Mouse (Mus musculus) liver (tissue): ENCODE measurements around the gene 5530401A14Rik.

Experiments used
- DNase-seq: peaks from one replicate; pipeline ENCODE4 v3.0.0-alpha.2; 2020; ENCODE audit warnings: mixed read lengths

Gene 5530401A14Rik

DNA sequence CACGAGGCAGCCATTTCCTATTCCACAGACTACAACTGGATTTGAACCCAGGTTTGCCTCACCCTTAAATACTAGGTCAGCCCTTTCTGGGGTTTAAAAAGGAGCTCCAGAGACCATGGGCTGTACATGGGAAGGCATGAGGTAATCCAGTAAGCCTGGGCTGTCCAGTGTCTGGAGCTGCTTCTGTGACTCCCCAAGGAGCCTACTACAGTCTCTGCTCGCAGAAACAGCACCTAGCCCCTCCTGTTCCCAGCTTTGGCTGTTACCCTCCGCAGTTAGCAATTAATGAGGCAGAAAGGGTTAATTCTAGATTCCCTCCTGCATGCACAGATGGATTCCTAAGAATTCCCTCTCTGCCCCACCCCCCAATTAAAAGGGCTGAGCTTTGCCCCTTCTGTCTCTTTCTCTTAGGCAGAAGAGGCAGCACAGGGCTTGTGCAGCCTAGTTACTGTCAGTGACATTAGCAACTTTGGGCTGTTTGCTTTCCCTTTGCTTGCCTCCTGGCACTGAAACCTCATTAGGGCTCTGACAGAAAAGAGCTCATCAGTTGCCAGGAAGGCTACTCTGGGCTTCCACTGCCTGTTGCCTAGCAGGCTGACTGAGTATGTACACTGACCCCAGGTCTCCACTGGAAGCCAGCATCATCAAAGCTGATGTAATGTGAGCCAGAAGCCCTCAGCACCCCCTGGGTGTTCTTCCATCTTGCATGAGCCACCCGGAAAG lies at the start of gene 5530401A14Rik:
5530401A14Rik (plus strand) TSS at position 424 of the 723 bp plus-strand sequence.
- no peak for DNase-seq

DNA sequence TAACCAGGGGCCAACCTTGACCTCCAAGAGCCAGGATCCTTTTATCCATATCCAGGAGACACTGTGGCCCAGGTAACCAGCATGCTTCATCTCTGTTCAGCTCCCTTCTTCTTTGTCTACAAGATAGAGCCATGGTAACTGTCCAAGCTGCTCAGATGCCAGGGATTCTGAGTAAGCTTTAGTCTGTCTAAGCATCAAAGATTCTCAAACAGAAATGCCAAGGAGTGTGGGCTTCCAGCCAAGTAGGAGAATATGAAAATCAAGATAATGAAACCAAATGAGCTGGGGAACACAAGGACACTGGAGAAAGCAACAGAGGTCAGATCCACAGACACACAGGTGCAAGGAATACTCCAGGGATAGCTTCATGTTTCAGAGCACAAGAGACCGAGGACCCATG lies 45.7 kb upstream of the 5530401A14Rik start:
- DNase-seq = no peak

DNA sequence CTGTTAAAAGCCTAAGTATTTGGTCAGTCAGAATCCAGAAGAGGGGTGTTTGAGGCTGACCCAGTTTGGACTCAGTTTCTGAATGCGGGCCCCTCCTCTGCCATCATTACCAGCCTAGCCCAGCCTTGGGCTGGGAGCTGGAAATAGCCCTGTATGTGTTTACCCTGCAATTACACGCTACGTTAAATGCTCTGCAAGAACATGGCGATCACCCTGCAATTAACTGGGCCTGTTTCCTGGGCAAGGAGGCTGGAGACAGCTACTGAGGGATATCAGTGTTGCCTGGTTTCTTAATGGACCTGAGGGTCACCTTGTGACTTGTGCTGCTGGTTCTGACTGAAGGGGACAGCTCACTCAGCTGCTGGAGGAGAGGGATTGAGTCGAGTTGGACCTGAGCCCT lies 43.9 kb upstream of the 5530401A14Rik start:
- DNase-seq = no peak

DNA sequence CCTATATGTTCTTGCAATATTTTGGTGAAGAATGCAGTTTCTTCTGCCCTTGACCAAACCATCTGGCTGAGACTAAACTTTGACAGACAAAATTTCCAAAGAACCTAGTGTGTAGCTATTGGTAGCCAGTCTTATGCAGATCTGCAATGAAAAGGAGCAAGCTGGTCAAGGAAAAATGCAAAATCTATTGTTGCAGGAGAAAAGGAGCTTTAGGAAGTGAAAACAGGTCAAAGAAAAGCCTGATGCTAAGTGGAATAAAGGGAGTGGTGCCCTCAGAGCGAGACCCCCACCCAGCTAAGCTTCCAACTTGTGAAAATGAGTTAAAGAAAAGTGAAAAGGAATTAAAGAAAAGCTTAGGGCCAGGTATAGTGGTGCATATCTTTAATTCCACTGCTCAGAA lies 28.1 kb upstream of the 5530401A14Rik start:
- no peak for DNase-seq

DNA sequence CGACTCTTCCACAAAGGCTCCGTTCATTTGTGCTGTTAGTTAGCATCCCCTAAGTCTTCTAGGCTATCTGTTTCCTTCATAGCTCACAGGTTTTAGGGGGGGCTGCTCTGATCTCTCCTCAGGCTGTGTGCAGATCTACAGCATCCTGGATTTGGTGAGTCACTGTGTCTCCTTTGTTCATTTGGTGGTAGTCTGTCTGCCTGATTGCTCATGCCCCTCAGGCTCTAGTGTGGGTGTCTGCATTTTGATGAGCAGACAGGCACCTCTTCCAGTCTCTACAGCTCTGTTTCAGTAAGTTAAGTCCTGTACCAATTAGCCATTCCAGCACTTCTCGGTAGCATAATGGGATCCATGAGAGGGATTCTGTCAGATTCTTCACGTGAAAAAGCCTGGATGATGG lies 22.0 kb upstream of the 5530401A14Rik start:
- no peak for DNase-seq

DNA sequence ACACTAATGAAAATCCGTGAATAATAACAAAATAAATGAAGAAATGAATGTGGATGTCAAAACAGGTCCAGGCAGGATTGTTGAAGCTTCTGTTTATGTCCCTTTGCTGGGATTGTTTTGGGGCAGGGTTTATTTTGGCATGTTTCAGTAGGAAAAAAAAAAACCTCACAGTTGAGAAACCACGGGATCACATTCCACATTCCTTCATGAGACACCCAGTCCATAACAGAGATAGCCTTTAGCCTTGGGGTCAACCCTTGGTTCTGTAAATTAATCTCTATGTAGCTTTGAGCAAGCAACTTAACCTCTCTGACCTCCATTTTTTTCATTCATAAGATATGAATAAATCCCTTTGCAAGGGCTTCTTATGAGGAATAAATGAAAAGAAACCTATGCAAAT lies 19.5 kb upstream of the 5530401A14Rik start:
- DNase-seq = no peak

DNA sequence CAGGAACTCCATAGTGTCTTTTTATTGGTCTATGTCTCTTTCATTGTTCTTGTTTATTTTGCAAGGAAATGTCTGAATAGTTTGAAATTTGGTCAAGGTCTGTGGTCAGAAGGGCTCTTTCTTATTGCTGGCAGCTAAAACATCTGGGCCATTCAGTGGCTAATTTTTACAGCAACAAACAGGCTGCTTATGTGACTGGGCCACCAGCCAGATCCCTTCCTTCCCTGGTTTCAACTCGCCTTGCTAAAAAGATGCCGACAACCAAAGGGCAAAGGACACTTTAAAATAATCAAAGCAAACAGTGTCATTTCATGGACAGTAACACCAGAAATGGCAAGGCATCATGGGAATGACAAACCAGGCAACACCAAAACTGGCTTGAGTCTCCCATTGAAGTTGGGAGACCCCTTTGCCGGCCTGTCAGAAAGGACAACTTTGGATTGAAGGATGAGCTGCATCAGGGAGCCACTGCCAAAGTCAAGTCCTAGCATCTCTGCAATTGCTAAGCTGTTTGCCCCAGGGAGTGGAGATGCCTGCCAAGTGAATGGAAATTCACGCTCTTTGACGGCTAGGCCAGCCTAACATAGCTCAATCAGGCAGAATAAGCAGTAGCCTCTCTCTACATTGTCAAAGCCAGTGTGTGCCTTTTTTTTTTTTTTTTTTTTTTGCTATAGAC lies 15.3 kb upstream of the 5530401A14Rik start:
- no peak for DNase-seq

DNA sequence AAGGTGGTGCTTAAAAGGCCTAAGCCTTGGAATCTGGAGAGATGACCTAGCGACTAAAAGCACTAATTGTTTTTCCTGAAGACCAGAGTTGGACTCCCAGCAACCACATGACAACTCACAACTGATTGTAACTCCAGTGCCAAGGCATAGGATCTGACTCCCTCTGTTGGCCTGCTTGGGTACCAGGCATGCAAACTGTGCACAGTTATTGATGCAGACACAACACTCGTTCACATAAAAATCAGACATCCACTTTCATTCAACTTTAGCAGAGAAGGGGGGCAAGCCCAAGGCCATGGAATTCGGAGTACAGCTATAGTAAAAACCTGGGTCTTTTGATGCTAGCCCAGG lies 14.8 kb upstream of the 5530401A14Rik start:
- DNase-seq = no peak

DNA sequence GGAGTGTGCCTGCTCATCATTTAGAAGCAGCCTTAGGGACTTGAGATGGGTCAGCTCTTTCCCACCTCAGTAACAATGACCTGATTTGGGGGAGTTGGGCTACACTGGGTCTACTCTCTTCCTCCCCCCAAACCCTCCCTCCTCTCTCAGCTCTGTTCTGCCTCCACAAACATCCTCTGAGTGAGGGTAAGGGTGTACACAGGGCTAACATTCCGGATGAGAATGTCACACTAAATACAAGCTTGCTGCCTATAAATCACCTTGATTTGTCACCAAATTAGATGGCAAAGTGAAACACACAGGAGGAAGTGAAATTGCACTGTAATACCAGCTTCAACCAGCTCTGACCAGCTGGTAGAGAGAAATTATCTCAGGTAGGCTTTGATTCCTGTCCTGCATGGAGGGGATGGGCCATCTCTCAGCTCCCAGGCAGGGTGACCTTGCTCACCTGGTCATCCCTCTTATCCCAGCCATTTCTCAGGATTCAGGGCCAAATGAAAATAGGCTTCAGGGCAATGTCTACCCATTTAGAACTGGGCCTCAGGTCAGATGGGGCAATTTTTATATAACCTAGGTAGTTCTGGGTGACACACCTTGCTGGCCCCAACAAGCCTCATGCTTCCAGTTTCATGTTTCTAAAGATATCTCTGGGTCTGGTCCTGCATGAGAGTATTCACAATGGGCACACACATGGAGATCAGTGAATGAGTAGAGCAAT lies 12.5 kb upstream of the 5530401A14Rik start:
- no peak for DNase-seq

DNA sequence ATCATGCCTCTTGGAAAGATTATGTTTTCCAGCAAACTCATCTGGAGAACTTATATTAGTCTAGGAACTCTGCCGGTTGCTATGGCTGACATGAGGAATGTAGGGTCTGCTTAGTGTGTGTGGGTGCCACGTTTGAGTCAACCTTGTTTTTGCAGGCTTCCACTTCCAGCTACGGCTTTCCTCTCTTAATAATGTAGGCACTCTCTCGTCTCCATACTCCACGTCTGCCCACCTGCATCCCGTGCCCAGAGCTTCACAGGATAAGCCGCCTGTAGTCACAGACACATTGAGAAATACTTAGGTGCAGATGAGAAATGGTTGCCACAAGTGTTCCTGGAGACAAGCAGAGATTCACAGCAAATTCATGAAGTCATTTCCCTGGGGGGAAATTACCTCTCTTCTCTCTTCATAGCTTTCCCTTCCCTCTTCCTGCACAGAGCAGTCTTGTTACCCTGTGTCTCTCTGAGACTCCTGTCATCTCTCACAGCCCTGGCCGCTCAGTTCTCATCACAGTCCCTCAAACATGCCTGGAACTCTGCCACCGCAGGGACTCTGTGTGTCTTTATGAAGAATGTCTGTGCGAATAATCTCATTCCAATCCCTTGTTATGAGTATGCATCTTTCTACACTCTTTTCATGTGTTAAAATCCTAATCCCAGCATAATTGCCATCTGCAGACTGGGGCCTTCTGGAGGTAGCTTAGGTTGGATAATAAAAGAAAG lies 5.3 kb downstream of the 5530401A14Rik start:
- no peak for DNase-seq

DNA sequence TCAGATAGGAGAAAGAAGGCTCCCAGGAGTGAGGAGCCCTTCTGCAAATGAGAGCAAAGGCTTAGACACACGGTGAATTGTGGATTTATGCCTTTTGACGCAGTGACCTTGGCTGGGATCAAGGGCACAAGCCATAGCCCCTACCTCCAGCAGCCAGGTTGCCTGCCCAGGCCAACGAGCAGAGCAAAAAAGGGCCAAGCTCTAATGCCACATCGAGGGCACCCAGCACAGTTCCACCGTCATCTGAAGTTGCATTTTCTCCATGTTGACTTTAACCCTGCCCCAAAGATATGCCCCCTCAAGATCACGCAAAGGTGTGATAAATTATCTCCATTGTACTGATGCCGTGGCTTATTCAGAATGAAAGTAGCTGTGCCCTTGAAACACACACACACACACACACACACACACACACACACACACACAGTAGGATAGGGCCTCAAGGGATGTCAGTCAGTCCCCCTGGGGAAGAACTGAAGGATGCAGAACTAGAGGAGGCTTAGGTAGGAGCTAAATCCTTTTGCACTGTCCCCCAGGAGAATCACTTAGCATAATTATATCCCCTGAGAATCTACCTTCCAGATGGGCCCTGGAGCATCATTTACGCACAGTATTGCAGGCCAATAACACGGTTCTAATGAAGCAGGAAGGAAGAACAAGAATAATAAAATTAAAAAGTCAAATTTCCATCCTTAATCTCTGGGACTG lies 11.2 kb downstream of the 5530401A14Rik start:
- no peak for DNase-seq

DNA sequence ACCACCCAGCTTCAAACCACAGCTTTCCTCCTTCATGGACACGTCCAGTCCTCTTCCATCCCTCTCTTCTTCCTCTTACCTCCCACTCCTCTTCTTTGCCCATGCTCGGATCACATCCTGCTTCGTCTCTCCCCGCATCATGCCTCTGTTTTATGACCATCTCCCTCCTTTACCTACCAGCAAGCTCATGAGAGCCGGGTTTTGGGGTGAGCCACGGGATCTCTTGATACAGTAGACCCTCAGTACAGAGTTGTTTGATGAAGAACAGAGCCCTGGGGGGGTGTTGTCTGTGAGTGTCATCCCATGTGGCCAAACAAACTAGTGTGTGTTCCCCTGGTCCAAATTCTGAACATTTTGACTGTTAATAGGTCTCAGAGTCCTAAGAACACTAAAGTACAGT lies 36.0 kb downstream of the 5530401A14Rik start:
- DNase-seq = no peak

DNA sequence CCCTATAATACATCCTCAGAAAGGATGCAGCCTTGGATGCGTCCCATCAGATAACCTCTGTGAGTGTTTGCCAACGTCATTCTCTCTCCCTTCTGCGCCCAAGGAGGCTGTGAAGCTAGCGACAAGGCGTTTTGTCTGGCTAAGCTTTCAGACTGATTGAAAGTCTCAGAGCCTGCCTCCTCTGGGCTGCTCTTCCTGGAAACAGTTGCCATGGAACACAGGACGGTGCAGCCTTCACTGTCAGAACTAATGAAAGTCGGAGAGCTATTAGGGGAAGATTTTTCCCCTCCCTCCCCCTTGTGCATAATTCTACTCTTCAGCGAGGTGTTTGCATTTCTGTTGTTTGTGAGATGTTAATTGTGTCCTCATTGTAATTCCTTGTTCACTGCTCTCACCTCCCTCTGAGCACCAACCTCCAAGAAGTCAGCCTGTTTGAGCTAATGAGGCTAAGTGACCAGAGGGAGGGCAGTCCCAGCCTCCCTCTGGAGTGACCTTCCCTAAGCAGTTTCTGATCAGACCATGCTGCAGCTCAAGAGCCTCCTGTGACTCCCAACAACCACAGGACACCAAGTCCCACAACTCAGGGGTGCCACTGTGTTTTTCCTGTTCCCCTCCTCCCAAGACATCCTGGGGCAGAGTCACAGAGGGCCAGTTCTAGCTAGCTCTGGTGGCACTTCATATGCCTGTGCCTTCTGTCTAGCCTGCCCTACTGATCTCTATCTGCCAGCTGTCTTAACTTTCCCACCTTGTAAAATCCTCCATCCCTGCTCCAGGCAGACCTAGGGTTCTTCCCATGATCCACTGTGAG lies 37.3 kb downstream of the 5530401A14Rik start:
- DNase-seq = no peak

DNA sequence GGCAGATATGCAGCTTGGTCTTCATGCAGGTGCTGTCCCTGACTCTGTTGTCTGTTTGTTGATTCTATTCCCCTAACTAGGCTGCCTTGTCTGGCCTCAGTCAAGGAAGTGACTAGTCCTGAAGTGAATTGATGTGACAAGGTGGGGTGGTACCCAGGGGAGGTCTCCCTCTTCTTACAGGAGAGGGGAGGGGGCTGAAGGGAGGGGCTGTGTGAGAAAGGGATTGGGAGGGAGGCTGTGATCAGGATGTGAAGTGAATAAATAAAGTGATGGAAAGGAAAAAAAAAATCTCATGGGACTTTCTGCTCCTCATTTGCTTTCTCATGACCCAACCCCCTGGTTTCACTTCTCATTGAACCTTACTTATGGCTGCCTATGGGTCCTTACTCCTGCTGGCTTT lies 41.8 kb downstream of the 5530401A14Rik start:
- DNase-seq = no peak

DNA sequence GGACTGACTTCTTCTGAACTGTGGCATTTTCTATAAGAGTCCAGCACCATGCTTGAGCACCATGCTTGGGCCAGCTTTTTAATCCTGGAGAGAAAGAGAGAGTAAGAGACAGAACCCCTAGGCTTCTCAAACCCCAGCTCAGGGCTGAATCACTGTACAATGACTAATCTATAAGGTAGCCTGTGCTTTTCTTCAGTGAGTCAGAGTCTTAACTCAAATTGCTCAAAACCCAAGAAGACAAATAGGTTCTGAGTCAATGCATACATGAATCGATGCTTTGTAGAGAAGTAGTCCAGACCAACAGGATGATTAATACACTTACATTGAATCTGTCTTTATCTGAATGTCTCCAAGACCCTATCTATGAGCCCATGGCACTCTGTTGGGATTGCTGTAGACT lies 48.3 kb downstream of the 5530401A14Rik start:
- no peak for DNase-seq

DNA sequence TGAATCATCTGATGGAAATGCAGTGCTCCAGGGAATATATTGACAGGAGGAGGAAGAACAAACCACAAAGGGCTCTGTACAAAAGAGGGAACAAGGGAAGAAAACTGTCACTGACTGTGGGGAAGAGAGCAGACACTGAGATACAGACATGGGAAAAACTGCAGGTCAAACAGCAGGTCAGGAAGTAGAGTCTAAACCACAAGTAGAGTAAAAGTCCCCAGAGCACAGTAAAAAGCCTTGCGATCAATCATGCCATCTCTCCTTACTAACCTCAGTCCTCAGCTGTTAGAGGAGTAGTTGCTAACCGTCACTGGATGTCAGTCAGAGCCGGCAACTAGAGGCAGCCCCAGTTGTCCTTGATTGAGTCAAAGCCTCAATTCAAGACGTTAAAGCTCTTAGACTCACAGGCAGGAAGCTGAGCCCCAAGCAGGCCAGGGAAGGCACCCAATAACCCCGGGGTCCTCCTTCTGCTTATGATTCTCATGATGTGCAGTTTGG lies 49.0 kb downstream of the 5530401A14Rik start:
- no peak for DNase-seq

DNA sequence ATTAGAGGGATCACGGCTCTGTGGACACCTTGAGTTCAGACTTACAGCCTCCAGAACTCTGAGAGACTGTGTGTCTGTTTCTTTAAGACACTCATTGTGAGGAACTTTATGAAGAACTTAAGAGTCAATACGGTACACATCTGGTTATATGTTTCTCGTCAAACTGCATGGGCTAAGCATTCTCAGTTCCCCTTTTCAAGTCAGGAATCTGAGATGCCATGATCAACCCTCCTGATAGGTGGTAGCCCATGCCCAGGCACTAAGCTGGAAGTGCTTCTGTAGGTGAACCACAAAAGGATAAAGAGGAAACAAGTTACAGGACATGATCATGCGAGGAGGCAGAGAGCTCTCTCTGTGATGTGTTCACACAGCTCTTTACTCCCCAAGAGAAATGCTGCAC lies 52.6 kb downstream of the 5530401A14Rik start:
- no peak for DNase-seq

DNA sequence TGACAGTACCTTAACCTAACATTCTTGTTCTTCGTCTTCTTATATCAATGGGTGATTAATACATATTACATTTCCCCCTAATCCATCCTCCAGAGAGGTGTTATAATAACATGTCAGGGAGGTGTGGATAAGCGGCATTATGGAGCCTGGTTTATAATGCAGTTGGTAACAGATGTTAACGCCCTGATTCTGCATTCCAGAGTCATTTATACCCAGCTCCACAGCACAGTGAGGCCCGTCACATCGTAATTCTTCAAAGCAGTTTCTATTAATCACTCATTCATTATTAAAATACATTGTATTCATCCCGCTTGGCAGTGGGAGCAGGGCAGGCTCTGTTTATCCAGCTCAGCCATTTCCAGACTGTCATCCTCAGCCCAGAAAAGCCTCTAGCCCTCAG lies 55.0 kb downstream of the 5530401A14Rik start:
- no peak for DNase-seq

DNA sequence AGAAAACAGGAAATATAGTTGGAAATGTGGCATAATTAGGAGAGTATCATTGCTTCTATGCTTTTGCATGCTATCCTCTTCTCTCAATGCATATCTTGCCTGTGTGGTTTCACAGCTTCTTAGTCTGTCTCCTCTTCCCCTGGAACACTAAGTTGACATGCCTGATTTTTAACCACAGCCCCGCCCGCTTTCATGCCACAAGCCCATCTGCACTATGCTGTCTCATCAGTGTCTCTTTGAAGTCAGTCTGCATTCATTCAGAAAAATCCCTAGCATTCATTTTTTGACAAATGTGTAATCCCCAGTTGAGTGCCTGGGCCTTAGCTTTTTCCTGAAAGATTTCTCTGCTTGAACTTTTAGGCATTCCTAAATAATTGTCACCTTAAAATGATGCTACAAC lies 62.6 kb downstream of the 5530401A14Rik start:
- no peak for DNase-seq

DNA sequence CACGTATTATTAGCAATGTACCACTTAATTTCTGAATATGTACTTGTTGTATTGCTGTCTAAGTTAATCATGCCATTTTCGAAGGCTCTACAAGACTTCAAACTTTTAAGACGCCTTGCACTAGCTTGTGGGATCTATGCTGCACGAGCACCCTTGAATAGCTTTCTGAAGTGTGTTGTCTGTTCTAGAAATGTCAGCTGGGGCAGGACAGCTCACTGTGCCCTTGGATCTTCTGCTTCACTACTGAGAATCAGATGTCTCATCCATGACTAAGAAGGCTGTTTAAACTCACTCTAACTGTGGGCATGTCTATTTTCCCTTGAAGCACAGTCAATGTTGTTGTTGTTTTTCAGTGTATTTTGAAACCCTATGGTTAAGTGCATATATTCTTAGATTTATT lies 63.2 kb downstream of the 5530401A14Rik start:
- DNase-seq = no peak

DNA sequence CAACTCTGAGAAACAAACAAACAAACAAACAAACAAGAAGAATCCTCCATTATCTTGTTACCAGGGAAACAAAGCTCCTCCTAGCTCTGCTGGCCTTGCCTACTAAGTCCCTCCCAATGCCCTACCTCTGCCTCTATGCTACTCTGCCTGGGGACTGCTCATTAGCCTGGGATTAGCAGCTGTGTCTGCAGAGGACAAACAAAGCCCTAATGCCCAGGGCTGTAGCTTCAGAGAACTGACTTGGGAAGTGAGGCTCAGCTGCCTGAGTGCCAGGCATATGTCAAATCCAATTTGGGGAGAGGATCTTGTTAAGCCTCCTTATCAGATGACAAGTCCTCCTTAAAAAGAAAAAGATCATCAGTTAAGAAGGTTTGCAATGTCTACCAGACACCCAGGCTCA lies 65.9 kb downstream of the 5530401A14Rik start:
- DNase-seq = no peak

DNA sequence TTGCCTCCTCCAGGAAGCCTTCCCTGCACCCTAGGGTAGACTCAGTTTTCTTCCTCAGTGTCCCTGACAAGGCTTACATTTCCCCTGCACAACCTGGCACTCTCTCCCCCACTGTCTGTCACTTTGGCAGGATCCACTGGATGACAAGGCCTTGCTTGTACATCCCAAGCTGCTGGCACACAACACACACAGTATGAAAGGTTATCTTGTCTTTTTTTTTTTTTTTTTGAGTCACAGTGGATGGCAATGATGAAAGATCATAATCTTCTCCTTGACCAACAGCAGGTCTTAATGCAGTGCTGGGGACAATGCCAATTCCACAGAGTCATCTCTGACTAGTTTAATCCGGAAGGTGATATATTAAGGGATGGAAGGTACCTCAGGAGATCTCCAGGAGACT lies 77.0 kb downstream of the 5530401A14Rik start:
- DNase-seq = no peak
